Mouse (Mus musculus) frontal cortex, postnatal 10 days (tissue): Measurements from ENCODE around the gene Olfr1454.

Source experiments
- DNase-seq, 2 experiments: peaks; one replicate each; pipeline ENCODE4 v3.0.0; 2022; ENCODE audit warnings: low spot score in 2 of 2, mixed read lengths in 1 of 2

Olfr1454 gene

GRCm38 (mm10) chr19:13060310-13060709 lies at the start of gene Olfr1454:
Olfr1454 (plus strand) TSS chr19:13060610.
- no peak for DNase-seq

GRCm38 (mm10) chr19:13028227-13028626 lies 32.2 kb upstream of the Olfr1454 start, which contains the start of gene Olfr1453:
Olfr1453 (minus strand) TSS chr19:13028327.
- DNase-seq, result no peak

GRCm38 (mm10) chr19:13093908-13094307 lies 33.5 kb downstream of the Olfr1454 start:
- DNase-seq, result no peak

GRCm38 (mm10) chr19:13097791-13098190 lies 37.4 kb downstream of the Olfr1454 start, which contains the start of gene Olfr1457:
Olfr1457 (minus strand) TSS chr19:13097891.
- DNase-seq, result no peak

- no peak for DNase-seq
Observed at GRCm38 (mm10) chr19:13106675-13107074, 46.3 kb downstream of the Olfr1454 start, which contains the start of gene Olfr1458. Olfr1458 (minus strand) TSS chr19:13106775.
